Mouse (Mus musculus): ENCODE measurements around the gene Crmp1.

DNA sequence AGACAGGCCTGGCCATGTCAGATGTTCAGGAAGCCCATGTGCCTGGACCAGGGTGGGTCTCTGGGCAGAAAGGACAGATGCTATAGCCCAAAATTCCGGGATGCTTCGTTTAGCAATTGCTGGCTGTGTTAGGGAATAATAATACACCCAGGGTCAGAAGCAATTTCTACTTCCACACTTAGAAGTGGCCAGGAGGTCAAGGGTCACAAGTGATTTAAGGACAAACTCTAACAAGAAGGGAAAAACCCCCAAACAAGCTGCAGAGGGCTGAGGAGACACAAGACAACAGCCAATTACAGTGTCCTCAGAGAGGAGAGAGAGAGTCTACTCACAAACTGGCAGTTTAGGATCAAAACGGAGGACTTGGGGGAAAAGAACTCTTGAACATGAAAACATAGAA is 93.3 kb downstream of the Crmp1 start:
- TF ChIP-seq CTCF (IDR thresholded peaks at IDR 0.05 in 2 of 3, conservative IDR thresholded peaks at IDR 0.05 in 1 of 3; ENCODE audit: control insufficient read depth in 1 of 3, insufficient read depth in 1 of 3, low read depth in 2 of 3, low read length in 3 of 3, poor library complexity in 1 of 3, severe bottlenecking in 1 of 3) (no peak), JUND (IDR thresholded peaks at IDR 0.05; ENCODE audit: low read depth, low read length) (no peak), POLR2A (IDR thresholded peaks at IDR 0.05; ENCODE audit: control insufficient read depth in 1 of 2, insufficient read depth in 1 of 2, low read depth in 1 of 2, low read length in 2 of 2, poor library complexity in 1 of 2) (no peak), EP300 (IDR thresholded peaks at IDR 0.05; ENCODE audit: low read depth in 1 of 2, low read length in 2 of 2) (no peak), MAX (IDR thresholded peaks at IDR 0.05; ENCODE audit: low read length) (no peak), ETS1 (IDR thresholded peaks at IDR 0.05; ENCODE audit: low read depth, low read length) (no peak), TBP (IDR thresholded peaks at IDR 0.05; ENCODE audit: low read depth, low read length) (no peak), GABPA (IDR thresholded peaks at IDR 0.05; ENCODE audit: low read depth, low read length) (no peak), MEF2A (IDR thresholded peaks at IDR 0.05; ENCODE audit: extremely low read depth, insufficient replicate concordance, low read depth, low read length, poor library complexity, severe bottlenecking) (no peak), USF1 (IDR thresholded peaks at IDR 0.05; ENCODE audit: low read depth, low read length) (no peak), NELFE (IDR thresholded peaks at IDR 0.05; ENCODE audit: low read depth, low read length) (no peak)

Measured in MEL (cell line).